Mouse (Mus musculus) Patski (cell line): ENCODE measurements around the gene Atf3. TPM values are rescaled to one million over a fixed set of nuclear protein-coding genes. Genes with fewer than 3 reads are reported as not detected.
A peak's percentile ranks its signal among the peaks of the same experiment; 100 is the strongest.

ENCODE experiments used
- ATAC-seq: fragments of 100-300 bp; one replicate; pipeline ENCODE4 v1.8.0; 2021
- CTCF ChIA-PET: fragments of 350-600 bp; sonication (Branson Sonifier 250); formaldehyde crosslinking; loops from one replicate; lab custom pipeline; 2022; ENCODE audit warnings: inconsistent platforms; lab: Charles Lee
- POLR2A ChIA-PET: fragments of 350-600 bp; sonication (Branson Sonifier 250); formaldehyde crosslinking; loops from one replicate; lab custom pipeline; 2022; ENCODE audit warnings: antibody characterized with exemption, inconsistent platforms; lab: Charles Lee
- DNase-seq: peaks from one replicate; pipeline ENCODE4 v3.0.0-alpha.2; 2011; ENCODE audit warnings: low read depth, low spot score
- H3K27me3 ChIP-seq: fragments of 371-371 bp; one replicate; pipeline ENCODE4 v1.5.1; 2021
- CTCF ChIP-seq: fragments of 100-300 bp; IDR thresholded peaks from one replicate; pipeline ENCODE4 v1.5.1; 2021
- in situ Hi-C: fragments of 300-500 bp; cut with MboI; formaldehyde crosslinking; loops from 3 replicates; pipeline ENCODE4 v1.11.1; 2018; ENCODE audit warnings: low pct_unique_long_range_greater_than_20kb, mixed read lengths
- polyA plus RNA-seq: library from polyadenylated mRNA; unstranded; gene quantifications from one replicate; pipeline ENCODE4 v1.2.3, GENCODE M21; 2021

Atf3 gene
- polyA plus RNA-seq, 1 experiment from 2014 or later: 47.6 TPM

DNA sequence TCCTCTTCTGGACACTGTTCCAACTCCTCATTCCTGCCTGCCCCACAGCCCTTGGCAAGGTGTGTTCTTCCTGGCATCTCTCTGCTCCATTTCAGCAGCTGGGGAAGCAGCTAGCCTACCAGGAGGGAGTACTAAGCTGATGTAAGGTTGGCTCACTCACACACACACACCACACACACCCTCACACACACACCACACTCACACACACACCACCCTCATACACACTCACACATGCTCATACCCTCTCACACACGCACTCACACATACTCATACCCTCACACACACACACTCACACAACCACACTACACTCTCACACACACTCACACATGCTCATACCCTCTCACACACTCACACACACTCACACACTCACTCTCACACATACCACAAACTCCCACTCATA lies 1.9 kb upstream of the Atf3 start:
- TF ChIP-seq CTCF: no peak
- DNase-seq: no peak
- no peaks in the 10 kb centered on the region for H3K27me3 ChIP-seq
- POLR2A ChIA-PET: no interaction called here
- in situ Hi-C loops: loop anchor here (5.0 kb wide), 1 partner anchor 32 kb away; no protein-coding TSS in a partner anchor
- no peak for ATAC-seq
- CTCF ChIA-PET: interaction anchor here (1.2 to 1.5 kb wide), 2 partner anchors 11 to 16 kb away, joined by 3 read pairs; no protein-coding TSS in a partner anchor

DNA sequence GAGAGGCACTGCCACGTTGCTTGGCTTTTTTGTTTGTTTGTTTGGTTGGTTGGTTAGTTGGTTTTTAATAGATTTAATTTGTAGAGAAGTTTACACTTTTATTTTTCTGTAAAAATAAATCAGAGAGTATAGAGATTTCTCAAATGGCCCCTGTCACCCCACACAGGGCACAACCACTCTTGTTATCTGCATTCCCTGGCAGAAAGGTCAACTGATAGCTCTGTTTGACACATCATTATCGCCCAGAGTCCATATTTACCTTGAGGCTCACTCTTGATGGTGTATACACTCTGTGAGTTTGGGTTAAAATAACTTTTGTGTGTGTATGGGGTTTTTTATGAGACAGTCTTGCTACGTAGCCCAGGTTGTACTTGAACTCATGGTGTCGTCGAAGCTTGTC lies 744 bp upstream of the Atf3 start:
- POLR2A ChIA-PET: interaction anchor here (0.6 kb wide), 1 partner anchor 94 kb away, joined by 5 read pairs; no protein-coding TSS in a partner anchor
- DNase-seq (no peak), ATAC-seq (no peak)
- CTCF ChIA-PET: no interaction called here
- no peaks in the 10 kb centered on the region for H3K27me3 ChIP-seq
- TF ChIP-seq CTCF: no peak
- in situ Hi-C loops: no loop called here

DNA sequence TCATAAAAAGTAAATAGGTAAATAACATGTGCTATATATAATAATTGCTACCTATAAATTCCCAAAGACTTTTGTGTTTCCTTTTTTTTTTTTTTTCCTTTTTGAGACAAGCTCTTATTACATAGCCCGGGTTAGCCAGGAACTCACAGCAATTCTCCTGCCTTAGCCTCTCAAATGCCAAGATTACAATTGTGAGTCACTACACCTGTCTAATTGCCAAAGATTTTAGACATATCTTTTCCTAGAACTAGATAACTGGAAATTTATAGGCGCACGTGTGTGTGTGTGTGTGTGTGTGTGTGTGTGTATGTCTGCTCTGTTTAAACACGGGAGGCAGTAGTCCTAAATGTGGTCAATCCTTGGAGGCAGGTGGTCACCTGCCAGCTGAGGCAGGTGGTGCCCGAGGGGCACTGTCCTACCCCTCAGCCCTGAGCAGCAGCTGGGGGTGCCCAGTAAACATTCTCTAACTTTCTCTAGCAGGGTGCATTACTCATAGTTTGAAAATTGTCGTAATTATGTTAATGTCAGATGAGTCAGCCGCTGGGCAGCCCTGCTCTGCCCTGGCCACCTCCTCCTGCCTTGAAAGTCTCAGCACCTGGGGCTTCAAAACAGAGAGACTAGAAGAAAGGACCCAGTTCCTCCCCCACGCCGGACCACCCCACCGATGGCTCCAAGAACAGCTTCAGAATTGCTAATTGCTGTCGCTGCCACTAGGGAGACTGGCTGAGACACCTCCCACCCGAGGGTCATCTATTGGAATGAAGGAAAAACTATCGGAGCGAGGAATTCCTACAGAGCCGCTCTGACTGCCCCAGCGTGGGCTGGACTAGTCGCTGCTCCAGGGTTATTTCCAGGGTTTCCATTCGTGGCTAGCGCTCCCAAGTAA lies 1.8 kb downstream of the Atf3 start:
- ChIA-PET POLR2A (interaction anchor here (0.7 to 1.6 kb wide), 3 partner anchors 11 to 33 kb away, joined by 3 to 7 read pairs (median 3); no protein-coding TSS in a partner anchor), CTCF (interaction anchor here (0.8 to 1.1 kb wide), 6 partner anchors 11 to 73 kb away, joined by 3 to 4 read pairs (median 3); no protein-coding TSS in a partner anchor)
- H3K27me3 ChIP-seq: no peaks in the 10 kb centered on the region
- peak; percentile 97 for ATAC-seq
- in situ Hi-C loops: no loop called here
- DNase-seq: no peak
- no peak for TF ChIP-seq CTCF

DNA sequence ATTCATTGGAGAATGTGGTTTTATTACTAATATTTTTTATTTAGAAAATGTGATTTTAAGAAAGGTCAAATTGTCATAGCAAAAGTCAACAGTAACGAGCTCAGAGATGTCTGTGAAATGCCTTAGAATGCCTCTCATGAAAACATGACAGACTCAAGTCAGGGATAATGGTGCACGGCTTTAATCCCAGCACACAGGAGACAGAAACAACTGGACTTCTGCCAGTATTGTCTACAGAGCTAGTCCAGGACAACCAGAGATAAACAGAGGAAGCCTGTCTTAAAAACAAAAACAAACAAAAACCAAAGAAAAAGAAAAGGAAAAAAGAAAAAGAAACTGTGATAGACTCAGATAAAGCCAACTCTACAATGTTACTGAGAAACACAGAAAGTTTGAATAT lies 6.7 kb downstream of the Atf3 start:
- DNase-seq (no peak), ATAC-seq (no peak)
- POLR2A ChIA-PET: no interaction called here
- H3K27me3 ChIP-seq: no peaks in the 10 kb centered on the region
- CTCF ChIA-PET: no interaction called here
- in situ Hi-C loops: no loop called here
- TF ChIP-seq CTCF: no peak

DNA sequence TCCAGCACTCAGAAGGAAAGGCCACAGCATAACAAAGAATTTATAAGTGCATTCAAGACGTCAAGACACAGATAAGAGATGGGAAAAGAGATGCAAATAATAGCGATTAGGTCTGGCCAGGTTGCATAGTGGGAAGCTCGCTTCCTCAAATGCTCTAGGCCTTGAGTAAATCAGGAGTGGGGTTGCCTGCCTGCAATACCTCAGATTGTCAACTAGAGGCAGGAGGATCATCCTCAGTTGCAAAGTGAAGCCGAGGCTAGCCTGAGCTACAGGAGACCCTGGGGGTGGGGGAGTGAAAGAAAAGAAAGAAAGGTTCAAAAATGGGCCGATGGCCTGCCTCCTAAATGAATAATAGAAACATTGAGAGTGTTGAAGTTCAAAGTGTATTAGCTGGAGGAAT lies 12.0 kb downstream of the Atf3 start:
- POLR2A ChIA-PET: no interaction called here
- DNase-seq: no peak
- ATAC-seq: no peak
- in situ Hi-C loops: no loop called here
- no peak for TF ChIP-seq CTCF
- no peaks in the 10 kb centered on the region for H3K27me3 ChIP-seq
- CTCF ChIA-PET: interaction anchor here (1.9 kb wide), 1 partner anchor 19 kb away, joined by 4 read pairs; no protein-coding TSS in a partner anchor

DNA sequence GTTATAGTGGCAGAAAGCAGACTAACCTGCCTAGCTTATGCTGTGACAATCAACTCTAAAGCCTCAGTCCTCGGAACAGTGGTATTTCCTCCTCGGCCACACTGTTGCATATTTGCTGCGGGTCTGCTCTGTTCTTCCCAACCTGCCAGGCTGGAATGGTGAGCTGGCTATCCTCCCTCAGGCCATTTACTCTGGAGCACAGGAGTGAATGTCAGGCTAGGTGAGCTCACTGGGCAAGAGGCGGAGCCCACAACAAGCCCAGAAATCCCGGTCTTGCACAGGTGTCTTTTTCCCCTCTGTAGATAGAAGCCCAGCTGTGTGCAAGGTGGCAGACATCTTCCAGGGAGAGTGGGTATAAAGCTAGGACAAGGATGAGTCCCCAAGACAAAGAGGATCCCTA lies 13.0 kb downstream of the Atf3 start:
- no peak for TF ChIP-seq CTCF
- DNase-seq: no peak
- in situ Hi-C loops: no loop called here
- no peaks in the 10 kb centered on the region for H3K27me3 ChIP-seq
- CTCF ChIA-PET: interaction anchor here (0.9 to 1.9 kb wide), 5 partner anchors 9 to 18 kb away, joined by 3 to 4 read pairs (median 3); no protein-coding TSS in a partner anchor
- POLR2A ChIA-PET: no interaction called here
- no peak for ATAC-seq

DNA sequence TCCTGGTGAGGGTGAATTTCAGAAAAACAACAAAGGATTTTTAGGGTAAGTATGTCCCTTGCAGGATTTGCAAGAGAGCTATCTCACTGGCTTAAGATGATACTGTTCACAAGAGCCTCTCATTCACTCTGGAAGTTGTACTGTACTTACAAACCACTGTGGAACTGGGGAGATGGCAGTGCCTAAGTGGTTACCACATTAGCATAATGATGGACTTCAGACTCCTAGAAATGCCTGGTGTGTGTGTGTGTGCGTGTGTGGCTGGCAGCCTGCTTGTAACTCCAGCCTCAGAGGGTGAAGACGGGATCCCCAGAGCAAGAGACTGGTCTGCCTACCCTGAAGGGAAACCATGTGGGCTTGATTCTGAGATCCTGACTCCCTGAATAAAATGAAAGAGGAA lies 14.3 kb downstream of the Atf3 start:
- no peak for ATAC-seq

DNA sequence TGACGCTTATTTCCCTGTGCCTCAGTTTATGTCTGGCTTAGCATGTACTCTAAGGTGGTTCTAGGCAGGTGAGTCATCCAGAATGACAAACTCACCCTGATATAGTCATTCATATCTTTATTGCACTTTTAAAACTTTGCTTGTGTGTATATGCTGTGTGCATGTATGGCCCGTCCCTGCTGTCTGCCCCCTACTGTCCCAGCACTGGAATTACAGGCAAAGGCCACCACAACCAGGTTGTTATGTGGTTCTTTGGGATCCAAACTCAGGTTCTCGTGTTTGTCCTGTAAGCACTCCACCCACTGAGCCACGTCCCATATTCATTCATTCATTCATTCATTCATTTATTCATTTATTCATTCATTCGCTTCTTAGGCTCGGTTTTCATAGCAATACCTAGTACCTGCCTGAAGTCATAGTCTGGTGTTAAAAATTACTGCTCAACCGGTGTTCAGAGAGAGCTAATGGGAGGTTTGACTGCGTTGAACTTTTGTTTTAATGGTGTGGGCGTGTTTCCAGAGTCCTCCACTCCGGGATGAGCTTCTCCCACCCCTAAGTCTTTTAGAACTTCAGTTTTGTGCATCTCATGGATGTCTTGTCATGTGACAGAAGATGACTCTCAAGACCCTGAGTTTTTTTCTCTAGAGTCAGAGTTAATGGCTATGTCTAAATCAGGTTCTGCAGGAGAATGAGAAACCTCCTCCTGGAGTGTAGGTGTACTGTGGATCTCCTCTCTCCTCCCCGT lies 15.5 kb downstream of the Atf3 start:
- peak; percentile 26 for TF ChIP-seq CTCF
- ChIA-PET POLR2A (no interaction called here), CTCF (interaction anchor here (1.2 to 1.7 kb wide), 3 partner anchors 13 to 21 kb away, joined by 3 to 4 read pairs (median 3); no protein-coding TSS in a partner anchor)
- H3K27me3 ChIP-seq: no peaks in the 10 kb centered on the region
- ATAC-seq: no peak
- in situ Hi-C loops: no loop called here
- DNase-seq: no peak

More for the DNA sequence above, 14.3 kb downstream of the Atf3 start:
- TF ChIP-seq CTCF: no peak
- CTCF ChIA-PET: interaction anchor here (1.1 to 1.7 kb wide), 4 partner anchors 12 to 22 kb away, joined by 3 to 4 read pairs (median 3); no protein-coding TSS in a partner anchor
- in situ Hi-C loops: no loop called here
- no peak for DNase-seq
- H3K27me3 ChIP-seq: no peaks in the 10 kb centered on the region
- POLR2A ChIA-PET: no interaction called here

DNA sequence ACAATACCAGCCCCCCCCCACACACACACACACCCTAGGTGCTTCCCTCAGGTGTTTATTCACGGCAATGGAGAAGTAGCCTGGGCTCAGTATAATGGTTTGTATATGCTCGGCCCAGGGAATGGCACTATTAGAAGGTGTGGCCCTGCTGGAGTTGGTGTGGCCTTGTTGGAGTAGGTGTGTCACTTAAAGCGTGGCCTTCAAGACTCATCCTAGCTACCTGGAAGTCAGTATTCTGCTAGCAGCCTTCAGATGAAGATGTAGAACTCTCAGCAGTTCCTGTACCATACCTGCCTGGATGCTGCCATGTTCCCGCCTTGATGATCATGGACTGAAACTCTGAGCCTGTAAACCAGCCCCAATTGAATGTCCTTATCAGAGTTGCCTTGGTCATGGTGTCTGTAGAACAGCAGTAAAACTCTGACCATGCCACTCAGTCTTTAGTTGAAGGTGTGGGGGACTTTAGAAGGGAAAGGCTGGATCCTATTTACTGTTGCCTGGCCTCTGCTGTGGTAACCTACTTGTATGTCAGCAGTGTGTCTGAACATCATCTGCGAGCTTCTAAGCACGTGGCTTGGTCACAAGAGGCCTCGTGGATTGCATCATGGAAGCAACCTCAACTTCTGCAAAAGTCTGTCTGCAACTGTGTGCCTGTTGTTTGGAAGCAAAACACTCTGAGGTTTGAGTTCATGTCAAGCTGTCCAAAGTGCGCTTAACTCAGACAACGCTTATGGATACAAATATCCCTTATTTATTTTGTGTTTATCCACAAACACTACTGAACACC lies 16.8 kb downstream of the Atf3 start:
- ATAC-seq (no peak), DNase-seq (no peak)
- TF ChIP-seq CTCF: no peak
- ChIA-PET CTCF (interaction anchor here (1.6 kb wide), 1 partner anchor 8 kb away, joined by 3 read pairs; no protein-coding TSS in a partner anchor), POLR2A (no interaction called here)
- in situ Hi-C loops: no loop called here
- H3K27me3 ChIP-seq: no peaks in the 10 kb centered on the region
